Mouse (Mus musculus) myocyte (in vitro differentiated cells): Measurements from ENCODE around the gene Tex26.

ENCODE experiments used
- E2F4 ChIP-seq: IDR thresholded peaks from one replicate; pipeline ENCODE4 v1.6.1; 2011; ENCODE audit warnings: mild to moderate bottlenecking, control low read depth, moderate library complexity; ENCODE audit not compliant: insufficient read depth
- MYOD1 ChIP-seq, 3 experiments: IDR thresholded peaks; one replicate each; pipeline ENCODE4 v1.6.1; 2011; ENCODE audit warnings: control low read depth in 2 of 3, low read depth in 2 of 3, mild to moderate bottlenecking in 2 of 3, moderate library complexity in 1 of 3; ENCODE audit not compliant: insufficient read length in 2 of 3, control insufficient read depth in 1 of 3
- MYOG ChIP-seq, 3 experiments: IDR thresholded peaks; one replicate each; pipeline ENCODE4 v1.6.1; 2011; ENCODE audit warnings: control low read depth in 2 of 3, low read depth in 2 of 3, mild to moderate bottlenecking in 2 of 3; ENCODE audit not compliant: insufficient read length in 2 of 3, control insufficient read depth in 1 of 3, insufficient read depth in 1 of 3
- POLR2A ChIP-seq: IDR thresholded peaks from one replicate; pipeline ENCODE4 v1.6.1; 2011; ENCODE audit warnings: low read depth, mild to moderate bottlenecking, control low read depth, moderate library complexity; ENCODE audit not compliant: insufficient read length
- POLR2AphosphoS2 ChIP-seq: IDR thresholded peaks from one replicate; pipeline ENCODE4 v1.6.1; 2011; ENCODE audit warnings: low read depth, control low read depth; ENCODE audit not compliant: insufficient read length
- TCF12 ChIP-seq: IDR thresholded peaks from one replicate; pipeline ENCODE4 v1.6.1; 2011; ENCODE audit warnings: mild to moderate bottlenecking, control low read depth; ENCODE audit not compliant: poor library complexity, insufficient read depth, severe bottlenecking
- USF1 ChIP-seq: IDR thresholded peaks from one replicate; pipeline ENCODE4 v1.6.1; 2011; ENCODE audit warnings: low read depth, mild to moderate bottlenecking, control low read depth, moderate library complexity

- TF ChIP-seq POLR2A (no peak), USF1 (no peak), TCF12 (no peak), MYOD1 (IDR thresholded peaks at IDR 0.05; ENCODE audit: control insufficient read depth in 1 of 3, insufficient read length in 2 of 3, low read depth in 2 of 3) (no peak), MYOG (IDR thresholded peaks at IDR 0.05; ENCODE audit: control insufficient read depth in 1 of 3, insufficient read depth in 1 of 3, insufficient read length in 2 of 3, low read depth in 2 of 3) (no peak), POLR2AphosphoS2 (no peak), E2F4 (no peak)
These were observed 17.1 kb downstream of the Tex26 start for GRCm38 (mm10) chr5:149456544-149456943.
